Mouse (Mus musculus): ENCODE measurements at regions not wholly inside any gene's neighbourhood (a gene's known extent, or its start where the extent isn't known, plus 50 kb on each side); places are given as distances from the start of the nearest gene placed in this dataset.
"Not testable (repeated sequence)": the region's sequence is repeated elsewhere in the genome, so short reads cannot be mapped to it uniquely, and the experiment has no call there.

DNA sequence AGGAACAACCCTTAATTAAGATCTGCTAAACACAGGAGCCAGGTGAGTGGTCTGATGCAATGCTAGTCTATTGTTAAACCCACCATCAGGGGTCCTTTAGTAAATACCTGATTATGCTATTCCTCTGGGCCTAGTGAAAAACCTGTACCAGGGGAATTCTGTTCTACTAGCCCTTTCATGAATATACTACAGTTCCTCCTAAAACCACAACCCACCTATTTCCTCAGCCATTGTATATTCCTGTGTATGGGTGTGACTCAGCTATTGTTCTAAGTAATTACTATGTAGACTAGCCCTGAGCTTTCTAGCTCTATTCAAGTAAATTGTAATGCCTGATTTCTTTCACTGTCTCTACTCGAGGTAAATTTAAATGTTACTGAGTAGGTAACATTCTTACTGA, 57.0 kb upstream of the Egfem1 start:
- DNase-seq; intact Hi-C loops (cut with DNase I): not testable (repeated sequence)

DNA sequence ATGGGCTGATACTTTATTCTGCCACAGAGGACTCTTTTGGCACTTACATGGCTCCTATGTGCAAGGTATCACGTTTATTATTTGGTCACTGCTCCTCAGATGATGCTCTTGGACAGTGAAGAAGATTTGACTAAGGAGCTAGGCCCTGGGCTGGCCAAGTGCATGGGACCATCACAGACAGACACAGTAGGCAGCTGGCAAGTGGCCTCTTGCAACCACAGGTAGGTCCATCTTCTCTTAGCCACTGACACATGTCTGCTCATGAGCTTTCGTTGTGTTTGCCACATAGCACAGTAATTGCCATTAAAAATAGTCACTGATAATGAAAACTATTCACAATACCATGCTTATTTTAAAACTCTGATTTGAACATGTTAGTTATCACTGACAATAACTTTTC, 54.1 kb upstream of the Egfem1 start:
- intact Hi-C loops (cut with DNase I): no loop called here
- DNase-seq: no peak

DNA sequence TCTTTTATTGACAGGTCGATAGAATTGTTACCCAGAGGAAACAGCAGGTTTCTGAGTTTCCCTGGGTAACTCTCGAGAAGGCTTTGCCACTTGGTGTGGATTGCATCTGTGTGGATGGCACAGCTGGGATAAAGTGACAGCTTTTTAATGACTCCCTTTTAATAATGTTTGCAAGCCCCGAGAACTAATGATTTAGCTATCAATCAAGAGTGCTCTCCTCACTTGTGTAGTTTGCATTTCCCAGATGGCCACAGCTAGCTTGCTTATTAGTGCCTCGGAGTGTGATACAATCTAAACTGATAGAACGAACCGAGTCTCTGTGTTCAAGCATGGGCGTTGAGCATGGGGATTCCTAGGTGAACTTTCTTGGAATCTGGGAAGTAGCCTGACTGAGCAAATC, 51.0 kb upstream of the Egfem1 start:
- intact Hi-C loops (cut with DNase I): no loop called here
- no peak for DNase-seq

DNA sequence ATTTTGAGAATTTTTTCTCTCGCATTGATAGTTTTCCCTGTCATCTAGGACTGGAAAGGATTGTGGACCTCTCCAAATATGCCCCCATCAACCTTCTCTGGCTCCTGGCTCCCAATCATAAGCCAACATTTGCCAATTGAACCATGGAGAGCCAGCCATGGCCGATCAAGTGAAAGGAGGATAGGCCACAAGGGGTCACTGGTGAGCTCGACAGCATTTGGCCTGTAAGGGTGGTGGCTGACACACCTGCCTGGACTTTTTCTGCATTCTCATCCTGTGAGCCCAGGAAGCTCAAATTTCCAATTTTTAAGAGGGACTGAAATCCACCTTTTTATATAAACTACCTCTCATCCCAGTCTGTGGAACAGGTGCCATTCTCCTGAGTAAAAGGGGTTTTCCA, 50.0 kb upstream of the Egfem1 start:
- intact Hi-C loops (cut with DNase I): loop anchor here (2.0 kb wide), 1 partner anchor 687 kb away; no protein-coding TSS in a partner anchor
- peak in 1 of 2 experiments; percentile 11 for DNase-seq
